Mouse (Mus musculus): Measurements from ENCODE around the gene Dcaf15.

Dcaf15 gene

GRCm38 (mm10) chr8:84066291-84066930 is 38.2 kb downstream of the Dcaf15 start, which contains the start of gene Rfx1:
Gene Rfx1 (plus strand): TSS chr8:84066834.
- in situ Hi-C loops (cut with MseI, MboI) = no loop called here

- in situ Hi-C loops (cut with MseI, MboI) = no loop called here
Measured at GRCm38 (mm10) chr8:84065457-84066072, 39.0 kb downstream of the Dcaf15 start.

GRCm38 (mm10) chr8:84065037-84065436 is 39.5 kb downstream of the Dcaf15 start, which contains the start of gene Gm10643:
Gene Gm10643 (minus strand): TSS chr8:84065137.
- in situ Hi-C loops (cut with MseI, MboI) = no loop called here

GRCm38 (mm10) chr8:84063861-84064610 is 40.5 kb downstream of the Dcaf15 start:
- in situ Hi-C loops (cut with MseI, MboI) = no loop called here

GRCm38 (mm10) chr8:84060245-84060644 is 44.3 kb downstream of the Dcaf15 start:
- in situ Hi-C loops (cut with MseI, MboI) = no loop called here

- in situ Hi-C loops (cut with MseI, MboI) = no loop called here
Measured at GRCm38 (mm10) chr8:84059226-84059625, 45.3 kb downstream of the Dcaf15 start.

- in situ Hi-C loops (cut with MseI, MboI) = no loop called here
Measured at GRCm38 (mm10) chr8:84057827-84058226, 46.7 kb downstream of the Dcaf15 start.

GRCm38 (mm10) chr8:84053229-84053628 is 51.3 kb downstream of the Dcaf15 start:
- in situ Hi-C loops (cut with MseI, MboI) = no loop called here

GRCm38 (mm10) chr8:84052746-84053145 is 51.8 kb downstream of the Dcaf15 start:
- in situ Hi-C loops (cut with MseI, MboI) = no loop called here

- in situ Hi-C loops (cut with MseI, MboI) = no loop called here
Measured at GRCm38 (mm10) chr8:84048171-84048570, 56.4 kb downstream of the Dcaf15 start.
